Mouse (Mus musculus) ES-E14 (cell line): ENCODE data around the gene Rtn4rl1.

Experiments
- HCFC1 ChIP-seq: IDR thresholded peaks from 2 replicates; pipeline ENCODE4 v1.6.1; 2012; ENCODE audit warnings: low read length, inconsistent platforms, borderline replicate concordance; ENCODE audit not compliant: insufficient read depth
- MAFK ChIP-seq: IDR thresholded peaks from 2 replicates; pipeline ENCODE4 v1.6.1; 2014; ENCODE audit warnings: mild to moderate bottlenecking, low read depth, low read length, inconsistent platforms; ENCODE audit not compliant: insufficient read depth
- ZC3H11A ChIP-seq: IDR thresholded peaks from 2 replicates; pipeline ENCODE4 v1.6.1; 2012; ENCODE audit warnings: low read depth, mild to moderate bottlenecking, inconsistent platforms, low read length, borderline replicate concordance
- ZNF384 ChIP-seq: IDR thresholded peaks from 2 replicates; pipeline ENCODE4 v1.6.1; 2012; ENCODE audit warnings: low read depth, low read length, inconsistent platforms

GRCm38 (mm10) chr11:75166193-75166842 lies 27.3 kb upstream of the Rtn4rl1 start:
- TF ChIP-seq HCFC1 (no peak), MAFK (no peak), ZC3H11A (no peak), ZNF384 (no peak)
